Mouse (Mus musculus): Measurements from ENCODE around the gene Mtmr12. TPM values are rescaled to one million over a fixed set of nuclear protein-coding genes. Genes with fewer than 3 reads are reported as not detected.
"Not testable (repeated sequence)": the region's sequence is repeated elsewhere in the genome, so short reads cannot be mapped to it uniquely, and the experiment has no call there.

Gene Mtmr12
- total RNA-seq, 2 experiments from 2014 or later: 12.8 to 13.5 TPM

DNA sequence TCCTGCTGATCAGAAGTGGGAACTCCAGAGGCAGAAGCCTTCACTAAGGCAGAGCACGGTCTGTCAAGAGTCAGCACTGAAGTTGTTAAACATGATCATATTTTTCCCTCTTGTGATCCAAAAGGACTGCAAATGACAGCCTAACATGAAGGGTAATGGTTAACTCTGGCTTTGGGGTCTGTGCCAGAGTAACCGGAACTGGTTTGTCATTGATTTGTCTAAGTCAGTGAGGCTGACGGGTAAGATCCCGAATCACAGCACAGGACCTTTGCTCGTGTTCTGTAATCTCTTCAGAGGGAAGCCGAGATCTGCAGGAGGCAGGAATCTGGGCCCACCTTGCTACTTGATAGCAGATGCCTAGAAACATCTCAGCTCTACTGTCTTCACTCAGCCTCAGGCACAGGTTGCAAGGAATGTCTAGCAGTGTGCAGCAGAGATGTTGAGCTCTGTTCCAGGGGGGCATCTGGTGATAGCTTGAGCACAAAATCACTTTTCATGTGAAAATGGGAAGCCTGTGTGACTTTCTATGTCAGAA, 2.8 kb downstream of the Mtmr12 start:
- no peak for ATAC-seq (replicated peaks; ENCODE audit: poor library complexity)

DNA sequence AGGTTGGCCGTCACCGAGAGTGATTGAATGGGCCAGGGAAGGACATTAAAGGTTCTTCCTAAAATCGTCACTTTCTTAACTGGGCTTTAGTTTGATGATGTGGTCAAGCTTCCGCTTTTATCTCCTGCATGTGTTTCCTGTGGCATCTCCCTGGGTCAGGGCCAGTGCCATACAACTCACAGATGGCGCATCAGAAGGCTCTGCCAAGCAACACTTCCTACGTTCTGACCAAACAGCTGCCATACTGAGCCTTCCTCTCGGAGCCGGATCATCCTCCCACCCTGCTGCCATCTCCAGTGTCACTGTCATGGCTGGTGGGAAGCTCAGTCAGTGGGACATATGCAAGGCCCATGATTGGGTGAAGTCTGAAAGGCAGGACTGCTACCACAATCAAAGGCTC, 6.7 kb downstream of the Mtmr12 start:
- peak; percentile 77 for ATAC-seq (replicated peaks; ENCODE audit: poor library complexity)

GRCm38 (mm10) chr15:12212266-12212665, 7.4 kb downstream of the Mtmr12 start:
- ATAC-seq (replicated peaks; ENCODE audit: poor library complexity): no peak

GRCm38 (mm10) chr15:12214531-12215414, 9.9 kb downstream of the Mtmr12 start:
- ATAC-seq (replicated peaks; ENCODE audit: poor library complexity): no peak

DNA sequence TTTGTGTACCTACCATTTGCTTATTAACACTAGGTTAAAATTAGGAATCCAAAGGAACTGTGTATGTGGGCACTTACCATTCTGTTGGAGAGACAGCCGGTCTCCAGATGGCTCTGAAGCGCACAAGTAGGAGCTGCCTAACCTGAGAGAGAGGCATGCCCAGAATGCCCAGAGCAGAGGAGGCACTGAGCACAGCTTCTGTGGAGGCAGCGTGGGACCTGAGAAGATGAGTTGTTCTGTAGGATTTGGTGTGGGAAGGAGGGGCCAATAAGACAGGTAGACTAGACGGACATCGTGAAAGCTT, 10.5 kb downstream of the Mtmr12 start:
- no peak for ATAC-seq (replicated peaks; ENCODE audit: poor library complexity)

DNA sequence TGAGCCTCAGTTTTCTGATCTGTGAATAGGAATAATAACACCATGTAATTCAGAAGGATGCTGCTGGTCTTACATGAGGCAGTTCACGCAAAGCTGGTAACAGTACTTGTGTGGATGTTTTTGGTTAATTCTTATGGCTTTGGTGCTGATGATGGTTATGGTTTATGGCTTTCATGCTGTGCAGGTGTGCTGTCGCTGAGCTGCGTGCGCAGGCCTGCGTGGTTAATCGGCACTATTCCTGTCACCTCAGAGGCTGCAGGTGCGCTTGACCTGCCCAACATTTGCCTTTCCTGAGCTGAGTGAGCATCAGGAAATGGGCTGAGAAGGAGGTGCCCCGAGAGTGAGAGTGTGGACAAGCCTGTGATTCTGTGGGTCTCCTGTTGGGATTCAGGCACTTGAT, 11.3 kb downstream of the Mtmr12 start:
- no peak for ATAC-seq (replicated peaks; ENCODE audit: poor library complexity)

DNA sequence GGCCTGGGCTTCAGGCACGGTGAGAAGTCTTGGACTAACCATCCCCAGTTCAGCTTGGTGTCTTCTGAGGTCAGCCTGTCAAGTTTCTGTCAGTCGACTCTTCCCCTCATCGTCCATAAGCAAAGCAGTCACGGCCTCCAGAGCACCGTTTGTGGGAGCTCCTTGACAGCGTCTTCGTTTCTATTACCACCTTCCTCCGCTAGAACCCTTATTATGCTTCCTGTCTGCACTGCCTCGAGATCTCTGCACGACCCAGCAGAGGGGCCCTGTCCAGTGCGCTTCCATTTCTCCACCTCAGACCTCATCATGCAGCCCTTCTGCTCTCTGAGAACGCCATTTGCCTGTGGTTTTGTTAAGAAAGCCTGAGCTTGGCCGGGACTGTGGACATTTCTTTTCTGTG, 12.0 kb downstream of the Mtmr12 start:
- ATAC-seq (replicated peaks; ENCODE audit: poor library complexity): peak; percentile 61

DNA sequence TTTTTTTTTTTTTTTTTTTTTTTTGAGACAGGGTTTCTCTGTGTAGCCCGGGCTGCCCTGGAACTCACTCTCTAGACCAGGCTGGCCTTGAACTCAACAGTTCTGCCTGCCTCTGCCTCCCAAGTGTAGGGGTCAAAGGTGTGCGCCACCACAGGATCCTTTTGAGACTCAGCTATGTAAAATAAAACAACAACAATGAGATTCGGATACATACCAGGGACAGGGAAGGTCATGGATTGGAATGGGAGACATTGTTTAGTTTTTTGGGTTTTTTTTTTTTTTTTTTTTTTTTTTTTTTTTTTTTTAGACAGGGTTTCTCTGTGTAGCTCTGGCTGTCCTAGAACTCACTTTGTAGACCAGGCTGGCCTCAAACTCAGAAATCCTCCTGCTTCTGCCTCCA, 12.5 kb downstream of the Mtmr12 start:
- ATAC-seq (replicated peaks; ENCODE audit: poor library complexity): not testable (repeated sequence)

GRCm38 (mm10) chr15:12217849-12218248, 13.0 kb downstream of the Mtmr12 start:
- no peak for ATAC-seq (replicated peaks; ENCODE audit: poor library complexity)

GRCm38 (mm10) chr15:12218583-12219382, 14.0 kb downstream of the Mtmr12 start:
- no peak for ATAC-seq (replicated peaks; ENCODE audit: poor library complexity)

DNA sequence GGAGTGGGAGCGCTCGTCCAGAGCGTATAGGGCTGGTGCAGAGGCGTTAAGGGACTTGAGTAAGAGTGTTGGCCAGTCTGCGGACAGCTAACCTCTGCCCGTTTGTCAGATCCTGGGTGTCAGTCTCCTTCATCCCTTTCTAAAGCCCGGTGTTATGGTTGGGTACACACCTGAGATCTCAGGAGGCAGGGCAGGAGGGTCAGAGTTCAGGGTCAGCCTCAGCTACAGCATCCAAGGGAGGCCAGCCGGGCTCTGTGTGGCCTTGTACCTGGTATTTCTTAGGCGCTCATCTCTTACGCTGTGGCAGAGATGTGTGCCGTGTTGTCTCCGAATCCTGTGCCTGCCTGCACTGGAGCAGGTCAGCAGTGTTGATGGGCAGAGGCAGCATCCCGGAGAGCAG, 16.3 kb downstream of the Mtmr12 start:
- ATAC-seq (replicated peaks; ENCODE audit: poor library complexity): no peak

DNA sequence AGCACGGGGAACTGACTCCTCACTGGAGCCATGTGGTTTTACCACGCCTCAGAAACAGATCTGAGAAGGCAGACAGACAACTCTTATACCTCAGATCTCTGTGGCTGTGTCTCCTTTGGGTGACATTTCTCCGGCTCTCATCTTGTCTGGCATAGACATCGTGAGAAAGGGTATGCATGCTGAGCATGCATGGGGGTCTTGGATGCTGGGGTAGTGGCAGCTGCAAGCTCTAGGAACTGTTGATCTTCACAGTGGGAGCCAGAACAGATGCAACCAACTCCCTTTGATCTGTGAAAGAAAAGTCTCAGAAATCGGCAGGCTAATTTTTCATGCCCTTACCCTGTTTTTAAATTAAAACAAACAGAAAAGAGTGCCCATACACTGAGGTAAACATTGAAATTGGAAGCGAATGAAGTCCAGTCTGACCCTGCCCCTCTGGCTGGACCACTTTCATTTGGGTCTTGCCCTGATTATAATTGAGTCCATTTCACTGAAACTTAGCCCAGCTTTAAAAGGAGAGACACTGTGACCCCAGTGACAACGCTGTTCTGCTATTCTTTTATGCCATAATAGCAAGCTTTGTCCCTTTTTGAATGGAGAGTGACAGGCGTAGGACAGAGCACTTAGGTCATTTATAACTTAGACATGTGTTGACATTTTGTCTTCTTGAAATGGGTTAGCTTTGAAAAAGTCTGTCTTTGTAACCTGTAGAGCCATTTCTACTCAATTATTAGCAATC, 17.9 kb downstream of the Mtmr12 start:
- no peak for ATAC-seq (replicated peaks; ENCODE audit: poor library complexity)

DNA sequence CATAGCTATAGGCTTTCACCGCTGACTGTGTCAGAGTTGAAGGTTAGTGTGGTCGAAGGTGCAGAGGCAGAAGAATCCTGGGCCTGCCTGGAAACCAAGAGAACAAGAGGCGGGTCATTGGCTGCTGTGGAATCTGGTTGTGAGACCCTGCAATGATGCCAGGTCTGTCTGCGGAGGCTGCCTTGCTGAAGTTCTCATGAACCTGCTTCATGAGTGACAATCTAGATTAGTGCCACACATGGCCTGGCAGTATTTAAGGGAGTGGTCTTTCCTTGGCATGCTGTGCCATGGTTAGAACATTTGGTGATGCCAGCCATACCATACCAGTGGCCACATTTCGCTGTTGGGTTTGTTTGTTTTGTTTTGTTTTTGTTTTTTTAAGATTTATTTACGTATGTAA, 18.6 kb downstream of the Mtmr12 start:
- ATAC-seq (replicated peaks; ENCODE audit: poor library complexity): no peak

- no peak for ATAC-seq (replicated peaks; ENCODE audit: poor library complexity)
Measured at GRCm38 (mm10) chr15:12224239-12224638, 19.4 kb downstream of the Mtmr12 start.

- no peak for ATAC-seq (replicated peaks; ENCODE audit: poor library complexity)
Measured at GRCm38 (mm10) chr15:12225062-12225461, 20.2 kb downstream of the Mtmr12 start.

DNA sequence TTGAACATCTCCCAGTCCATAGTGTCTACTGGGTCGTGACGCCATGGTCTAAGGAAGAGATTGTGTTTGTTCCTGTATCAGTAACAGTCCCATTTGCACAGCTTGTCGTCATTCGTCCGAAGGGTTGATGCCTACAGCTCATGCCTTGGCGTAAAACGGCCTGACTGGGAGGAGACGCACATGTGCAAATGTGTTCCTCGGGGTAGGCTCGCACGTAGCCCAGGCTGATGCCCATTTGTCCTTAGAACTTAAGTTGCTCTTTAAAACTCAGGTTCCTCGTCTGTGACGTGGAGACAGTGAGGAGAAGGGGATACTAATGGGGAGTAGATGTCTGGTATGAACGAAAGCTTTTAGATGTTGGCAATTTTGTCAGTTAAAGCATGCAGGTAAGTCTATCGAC, 22.1 kb downstream of the Mtmr12 start:
- ATAC-seq (replicated peaks; ENCODE audit: poor library complexity): no peak

- no peak for ATAC-seq (replicated peaks; ENCODE audit: poor library complexity)
Measured at GRCm38 (mm10) chr15:12227355-12227754, 22.5 kb downstream of the Mtmr12 start.

DNA sequence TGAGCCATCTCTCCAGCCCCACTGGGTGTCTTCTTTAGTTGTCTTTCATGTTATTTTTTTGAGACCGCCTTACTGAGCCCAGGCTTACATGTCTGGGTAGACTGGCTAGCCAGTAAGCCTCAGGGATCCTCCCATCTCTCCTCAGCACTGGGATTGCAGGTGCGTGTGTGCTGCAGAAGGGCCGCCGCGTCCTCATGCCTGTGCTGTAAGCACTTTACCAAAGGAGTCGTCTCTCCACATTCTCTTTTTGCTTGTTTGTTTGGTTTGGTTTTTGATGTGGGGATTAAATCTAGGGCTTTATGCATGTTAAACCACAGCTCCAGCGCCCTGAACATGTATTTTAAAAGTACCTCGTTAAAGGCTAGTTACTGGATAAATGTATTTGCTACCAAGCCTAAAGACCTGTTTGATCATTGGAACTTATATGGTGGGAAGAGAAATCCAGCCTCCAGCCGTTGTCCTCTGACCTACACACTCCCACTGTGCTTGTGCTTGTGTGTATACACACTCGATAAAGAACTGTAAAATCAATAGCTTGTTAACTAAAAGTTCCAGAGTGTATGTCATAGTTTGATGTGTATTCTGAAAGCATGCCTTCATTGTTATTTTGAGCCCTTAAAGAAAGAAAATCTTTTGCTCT, 24.9 kb downstream of the Mtmr12 start:
- no peak for ATAC-seq (replicated peaks; ENCODE audit: poor library complexity)

DNA sequence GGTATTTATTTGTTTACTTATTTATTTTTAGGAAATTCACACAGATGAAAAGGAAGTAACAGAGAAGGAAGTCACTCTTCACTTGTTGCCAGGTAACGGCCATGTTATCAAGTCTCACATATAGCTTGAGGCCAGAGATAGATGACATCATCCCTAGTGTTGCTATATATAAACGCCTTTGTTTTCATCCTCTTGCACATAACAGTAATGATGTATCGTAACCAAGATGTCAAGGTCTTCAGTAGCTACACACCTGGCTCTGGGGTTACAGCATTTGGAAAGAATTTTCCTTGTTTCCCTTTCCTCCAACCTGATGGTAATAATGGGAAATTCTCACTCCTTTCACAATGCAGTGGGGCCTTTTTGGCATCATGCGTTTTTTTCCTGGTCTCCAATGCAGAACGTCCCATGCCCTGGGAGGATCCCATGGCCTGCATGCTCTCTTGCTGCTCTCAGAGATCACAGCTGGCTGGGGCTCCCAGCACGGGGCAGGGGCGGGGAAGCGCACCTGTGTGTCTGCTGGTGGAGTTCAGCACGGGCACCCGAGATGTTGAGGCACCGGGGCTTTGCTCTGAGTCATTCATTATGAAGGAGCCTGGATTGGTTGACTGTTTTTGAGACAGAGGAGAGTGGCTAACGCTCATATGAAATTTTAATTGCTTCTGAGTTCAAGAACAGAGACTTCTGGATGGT, 25.6 kb downstream of the Mtmr12 start:
- ATAC-seq (replicated peaks; ENCODE audit: poor library complexity): peak; percentile 80

DNA sequence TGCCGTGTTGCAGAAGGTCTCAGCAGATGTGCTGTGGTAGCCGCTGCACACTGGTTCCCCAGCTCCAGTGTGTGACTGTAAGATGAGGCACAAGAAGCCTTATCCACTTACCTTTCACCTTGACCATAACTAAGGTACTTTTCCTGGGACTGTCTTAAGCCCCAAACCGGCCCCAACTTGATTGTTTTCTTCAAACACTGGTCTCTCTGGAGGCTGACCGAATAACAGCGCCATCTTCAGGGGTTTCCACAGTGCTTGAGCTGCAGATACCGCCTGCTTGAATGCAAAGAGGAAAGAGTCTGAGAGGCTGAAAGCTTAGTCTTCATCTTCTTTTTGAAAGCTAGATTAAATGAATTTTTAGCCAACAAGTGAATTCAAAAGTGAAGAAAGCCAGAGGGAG, 26.6 kb downstream of the Mtmr12 start:
- no peak for ATAC-seq (replicated peaks; ENCODE audit: poor library complexity)
